Mouse (Mus musculus) hindbrain, embryonic 11.5 days (tissue): ENCODE measurements at regions not wholly inside any gene's neighbourhood (a gene's known extent, or its start where the extent isn't known, plus 50 kb on each side); places are given as distances from the start of the nearest gene placed in this dataset.

ENCODE experiments used
- ATAC-seq: fragments of 200-750 bp; cut with Nextera tagmentation; 2 replicates; pipeline ENCODE4 v1.8.0; 2017; ENCODE audit warnings: mild to moderate bottlenecking, moderate TSS enrichment, moderate library complexity; ENCODE audit not compliant: low FRiP score
- DNase-seq: peaks from one replicate; pipeline ENCODE4 v3.0.0-alpha.2; 2015; ENCODE audit warnings: low spot score
- H3K27ac ChIP-seq: fragments of 300-500 bp; sonication (generic); 2 replicates; pipeline ENCODE4 v1.5.1; 2014; ENCODE audit warnings: mild to moderate bottlenecking, low read depth, low read length
- H3K27me3 ChIP-seq: fragments of 300-500 bp; sonication (generic); 2 replicates; pipeline ENCODE4 v1.6.1; 2014; ENCODE audit warnings: mild to moderate bottlenecking, low read length, moderate library complexity, mixed read lengths; ENCODE audit not compliant: control insufficient read depth, insufficient read depth
- H3K36me3 ChIP-seq: fragments of 300-500 bp; sonication (generic); 2 replicates; pipeline ENCODE4 v1.6.1; 2014; ENCODE audit warnings: mild to moderate bottlenecking, low read length, moderate library complexity, mixed read lengths; ENCODE audit not compliant: control insufficient read depth, insufficient read depth
- H3K4me1 ChIP-seq: fragments of 300-500 bp; sonication (generic); replicated peaks from 2 replicates; pipeline ENCODE4 v1.6.1; 2014; ENCODE audit warnings: low read length, mixed read lengths; ENCODE audit not compliant: control insufficient read depth, insufficient read depth
- H3K4me2 ChIP-seq: fragments of 300-500 bp; sonication (generic); replicated peaks from 2 replicates; pipeline ENCODE4 v1.6.1; 2014; ENCODE audit warnings: mild to moderate bottlenecking, low read depth, low read length
- H3K4me3 ChIP-seq: fragments of 300-500 bp; sonication (generic); 2 replicates; pipeline ENCODE4 v1.5.1; 2014; ENCODE audit warnings: low read depth, low read length
- H3K9ac ChIP-seq: fragments of 300-500 bp; sonication (generic); 2 replicates; pipeline ENCODE4 v1.6.1; 2014; ENCODE audit warnings: low read depth, low read length
- H3K9me3 ChIP-seq: fragments of 300-500 bp; sonication (generic); 2 replicates; pipeline ENCODE4 v1.6.1; 2016; ENCODE audit warnings: low read length; ENCODE audit not compliant: control insufficient read depth
- WGBS: fragments of 180-500 bp; shearing (Covaris S2); extraction: QIAGEN DNeasy Blood & Tissue Kit; methylation state at CpG from one replicate; pipeline ENCODE4 v1.1.7; 2014; 5-methylcytosine and 5-hydroxymethylcytosine counted together

GRCm38 (mm10) chr14:80521631-80522030, 537.8 kb downstream of the Olfm4 start:
- Histone ChIP-seq H3K4me3 (no peak overlapping the region), H3K27ac (no peak overlapping the region), H3K36me3 (no peaks in the 10 kb centered on the region), H3K9me3 (no peaks in the 10 kb centered on the region), H3K27me3 (no peaks in the 10 kb centered on the region), H3K4me2 (no peak overlapping the region), H3K9ac (no peak overlapping the region), H3K4me1 (no peaks in the 10 kb centered on the region)
- ATAC-seq (no peak), DNase-seq (no peak)
- 59% methylated on average over 1 of the region's 1 CpGs for WGBS

- Histone ChIP-seq H3K4me1 (no peaks in the 10 kb centered on the region), H3K36me3 (no peaks in the 10 kb centered on the region), H3K27ac (no peak overlapping the region), H3K27me3 (no peaks in the 10 kb centered on the region), H3K4me3 (no peak overlapping the region), H3K9ac (no peak overlapping the region), H3K4me2 (no peak overlapping the region), H3K9me3 (no peaks in the 10 kb centered on the region)
- 81% methylated on average over 3 of the region's 3 CpGs for WGBS
- ATAC-seq (no peak), DNase-seq (no peak)
Observed at GRCm38 (mm10) chr14:80522536-80522935, 538.7 kb downstream of the Olfm4 start.

- 73% methylated on average over 9 of the region's 9 CpGs for WGBS
Observed at GRCm38 (mm10) chr14:80528419-80529028, 544.6 kb downstream of the Olfm4 start.

DNA sequence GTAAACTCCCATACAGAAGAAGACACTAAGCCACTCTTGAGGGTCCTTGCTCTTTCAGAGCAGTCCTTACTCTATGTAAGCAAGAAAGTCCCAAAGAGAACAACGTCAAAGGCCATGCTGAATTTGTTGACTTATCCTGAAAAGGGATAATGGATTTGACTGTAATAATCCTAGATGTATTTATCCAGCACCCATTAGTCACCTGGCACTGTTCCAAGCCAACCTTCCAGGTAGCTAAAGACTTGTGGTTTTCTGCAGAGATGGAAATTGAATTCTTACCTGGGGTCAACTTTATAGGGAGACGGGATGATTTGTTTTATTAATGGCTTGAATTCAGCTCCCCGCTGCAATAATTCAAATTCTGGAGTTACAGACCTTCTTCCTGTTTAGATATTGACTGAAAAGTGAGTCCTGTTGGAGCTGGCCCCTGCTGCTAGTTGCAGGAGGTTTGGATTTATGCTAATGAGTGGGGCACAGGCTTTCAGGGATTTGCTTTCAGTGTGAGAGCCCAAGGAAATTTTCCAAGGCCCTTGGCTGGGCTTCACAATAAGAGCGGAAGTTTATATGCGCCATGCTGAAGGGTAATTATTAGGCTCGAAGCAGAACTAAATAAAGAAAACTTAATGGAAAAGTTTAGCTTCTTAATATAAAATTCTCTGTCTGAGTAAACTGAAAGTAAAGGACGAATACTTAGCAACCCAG, 552.3 kb downstream of the Olfm4 start:
- DNase-seq (no peak), ATAC-seq (peak; percentile 51; the same call in 1 of the 2 replicates)
- Histone ChIP-seq H3K36me3 (no peaks in the 10 kb centered on the region), H3K27ac (no peak overlapping the region), H3K27me3 (no peaks in the 10 kb centered on the region), H3K4me2 (no peak overlapping the region), H3K9me3 (no peaks in the 10 kb centered on the region), H3K9ac (no peak overlapping the region), H3K4me3 (no peak overlapping the region), H3K4me1 (no peaks in the 10 kb centered on the region)
- 57% methylated on average over 7 of the region's 7 CpGs for WGBS

More at GRCm38 (mm10) chr14:80528419-80529028, 544.6 kb downstream of the Olfm4 start:
- H3K9ac ChIP-seq = no peak overlapping the region
- no peaks in the 10 kb centered on the region for H3K4me1 ChIP-seq
- H3K4me2 ChIP-seq = no peak overlapping the region
- H3K27ac ChIP-seq = no peak overlapping the region
- no peaks in the 10 kb centered on the region for H3K27me3 ChIP-seq
- H3K9me3 ChIP-seq = no peaks in the 10 kb centered on the region
- H3K36me3 ChIP-seq = no peaks in the 10 kb centered on the region
- DNase-seq (no peak), ATAC-seq (no peak)
- H3K4me3 ChIP-seq = no peak overlapping the region

DNA sequence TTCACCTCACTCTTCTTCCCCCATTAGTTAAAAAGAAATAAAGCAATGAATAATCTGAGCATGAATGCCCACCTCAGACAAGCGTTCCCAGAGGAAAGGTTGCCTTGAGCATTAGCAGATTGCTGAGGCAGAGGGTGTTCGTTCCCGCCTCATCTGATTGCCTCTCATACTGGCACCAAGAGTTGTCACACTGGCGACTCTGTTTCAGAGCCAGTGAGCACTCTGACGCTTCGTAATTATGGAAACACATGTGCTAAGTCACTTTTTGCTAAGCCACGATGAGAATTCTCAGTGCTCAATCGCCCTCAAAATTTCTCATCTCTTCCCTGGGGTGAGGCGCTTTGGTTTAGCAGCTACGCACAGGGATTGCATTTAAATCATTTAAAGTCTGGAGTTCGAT, 576.1 kb downstream of the Olfm4 start:
- no peaks in the 10 kb centered on the region for H3K36me3 ChIP-seq
- no peak for ATAC-seq
- H3K4me1 ChIP-seq = no peaks in the 10 kb centered on the region
- WGBS = 83% methylated on average over 11 of the region's 11 CpGs
- no peak overlapping the region for H3K4me3 ChIP-seq
- H3K4me2 ChIP-seq = no peak overlapping the region
- H3K27ac ChIP-seq = no peak overlapping the region
- no peaks in the 10 kb centered on the region for H3K9me3 ChIP-seq
- no peaks in the 10 kb centered on the region for H3K27me3 ChIP-seq
- no peak for DNase-seq
- H3K9ac ChIP-seq = no peak overlapping the region
